Mouse (Mus musculus) cerebellum, postnatal 4 days (tissue): ENCODE measurements around the gene Palm2.
A peak's percentile ranks its signal among the peaks of the same experiment; 100 is the strongest.

Experiments used
- DNase-seq, 2 experiments: peaks; one replicate each; pipeline ENCODE4 v3.0.0; 2022; ENCODE audit warnings: low spot score in 2 of 2, mixed read lengths in 1 of 2

Palm2 gene

DNA sequence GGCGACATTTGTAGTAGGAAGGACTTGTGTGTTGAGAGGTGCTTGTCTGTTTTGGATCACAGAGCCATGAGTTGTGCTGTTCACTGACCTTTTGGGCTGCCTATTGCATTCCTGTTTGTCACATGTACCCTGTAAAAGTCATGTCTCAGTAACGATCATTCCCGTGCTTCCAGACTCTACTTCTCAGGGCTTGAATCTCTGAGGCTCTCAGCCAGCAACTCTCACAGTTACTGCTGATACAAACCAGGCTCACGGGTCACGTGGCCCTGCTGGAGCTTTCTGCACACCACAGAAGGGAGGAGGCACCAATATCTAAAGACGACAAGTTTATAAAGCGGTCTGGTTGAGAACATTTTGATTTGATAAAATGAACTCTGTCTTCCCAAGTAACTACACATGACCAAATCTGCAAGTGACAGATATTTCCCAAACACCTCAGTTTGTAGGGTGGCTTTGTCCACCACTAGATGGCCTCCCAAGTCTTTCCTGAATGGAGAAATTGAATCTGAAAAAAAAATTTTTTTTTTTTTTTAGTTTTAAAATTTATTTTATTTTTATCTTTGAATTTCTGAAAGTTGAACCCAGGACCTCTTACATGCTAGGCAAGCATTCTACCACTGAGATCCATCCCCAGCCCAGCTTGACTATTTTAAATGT is 236.9 kb downstream of the Palm2 start:
- no peak for DNase-seq

GRCm38 (mm10) chr4:57672541-57672940 is 238.5 kb downstream of the Palm2 start:
- no peak for DNase-seq

DNA sequence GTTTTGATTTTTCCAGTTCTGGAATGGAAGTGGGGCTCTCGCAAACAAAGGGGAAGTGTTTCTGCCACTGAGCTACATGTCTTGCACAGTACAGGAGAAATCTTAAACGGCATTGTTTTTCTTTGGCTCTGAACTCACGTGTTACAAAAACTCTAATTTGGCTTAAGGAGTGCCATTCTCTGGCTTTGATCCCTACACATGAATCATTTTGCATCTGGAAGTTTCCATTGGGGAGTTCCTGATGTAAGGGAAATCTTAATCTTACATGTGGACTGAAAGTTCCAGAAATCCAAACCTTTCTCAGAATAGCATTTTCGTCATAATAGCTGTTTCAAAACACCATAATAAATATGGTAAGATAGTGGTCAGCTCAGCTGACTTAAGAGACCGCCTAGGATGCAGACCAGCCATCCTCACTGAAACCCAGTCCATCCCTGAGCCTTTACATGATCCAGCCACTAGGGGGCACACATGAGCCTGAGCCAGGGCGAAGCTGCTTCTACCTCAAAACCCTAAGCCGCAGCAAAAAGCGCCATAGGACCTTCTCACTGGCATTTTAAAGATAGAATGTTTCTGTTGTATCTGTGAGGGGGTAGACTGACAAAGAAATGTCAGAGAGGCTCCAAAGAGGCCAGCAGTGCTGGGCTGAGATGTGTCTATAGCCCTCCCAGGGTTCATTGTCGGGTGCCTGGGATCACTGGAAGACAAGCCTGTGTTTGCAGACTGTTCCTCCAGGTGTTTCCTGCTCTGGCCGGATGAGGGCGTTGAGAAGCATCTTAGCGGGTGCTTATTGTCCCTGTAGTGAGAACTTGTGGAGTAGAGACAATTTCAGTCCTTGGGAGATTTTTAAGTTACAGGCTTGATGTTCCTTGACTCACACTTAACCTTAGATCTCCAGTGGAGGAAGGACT is 239.2 kb downstream of the Palm2 start:
- DNase-seq: peak; percentile 78 to 89

GRCm38 (mm10) chr4:57674351-57674750 is 240.3 kb downstream of the Palm2 start:
- DNase-seq: no peak

DNA sequence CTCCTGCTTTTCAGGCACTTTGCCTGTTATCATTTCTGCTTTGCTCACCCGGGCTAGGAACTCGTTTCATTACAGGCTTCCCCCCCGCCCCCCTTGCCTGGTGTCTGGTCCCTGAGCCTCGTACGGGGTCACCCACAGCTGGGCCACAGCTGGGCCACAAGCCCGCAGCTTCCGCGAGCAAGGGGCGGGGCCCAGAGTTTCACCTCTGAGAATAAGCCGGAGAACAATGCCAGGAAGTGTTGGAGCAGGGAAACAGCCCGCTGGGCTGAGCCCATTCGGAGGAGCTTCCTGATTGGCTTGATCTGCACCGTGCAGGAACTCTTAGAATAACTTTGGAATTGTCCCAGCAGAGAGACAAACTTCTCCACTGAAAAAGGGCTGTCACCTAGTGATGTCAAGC is 241.3 kb downstream of the Palm2 start:
- no peak for DNase-seq

DNA sequence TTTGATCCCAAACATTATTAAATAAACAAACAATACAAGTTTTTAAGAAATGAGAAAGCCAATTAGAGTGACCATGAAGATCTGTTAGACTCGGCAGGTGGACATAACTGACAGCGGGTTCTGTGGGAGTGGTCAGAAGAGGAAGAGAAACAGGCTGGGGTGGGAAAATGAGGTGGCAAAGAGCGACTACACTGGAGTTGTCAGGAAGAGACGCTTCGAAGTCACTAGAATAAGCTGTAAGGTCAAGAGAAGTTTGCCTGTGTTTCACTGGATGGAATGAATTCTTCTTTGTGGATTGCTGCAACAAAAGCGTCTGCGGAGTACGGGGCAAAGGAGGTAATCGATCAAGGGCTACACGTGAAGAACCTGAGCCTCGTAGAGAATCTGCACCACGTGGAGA is 243.9 kb downstream of the Palm2 start:
- no peak for DNase-seq

DNA sequence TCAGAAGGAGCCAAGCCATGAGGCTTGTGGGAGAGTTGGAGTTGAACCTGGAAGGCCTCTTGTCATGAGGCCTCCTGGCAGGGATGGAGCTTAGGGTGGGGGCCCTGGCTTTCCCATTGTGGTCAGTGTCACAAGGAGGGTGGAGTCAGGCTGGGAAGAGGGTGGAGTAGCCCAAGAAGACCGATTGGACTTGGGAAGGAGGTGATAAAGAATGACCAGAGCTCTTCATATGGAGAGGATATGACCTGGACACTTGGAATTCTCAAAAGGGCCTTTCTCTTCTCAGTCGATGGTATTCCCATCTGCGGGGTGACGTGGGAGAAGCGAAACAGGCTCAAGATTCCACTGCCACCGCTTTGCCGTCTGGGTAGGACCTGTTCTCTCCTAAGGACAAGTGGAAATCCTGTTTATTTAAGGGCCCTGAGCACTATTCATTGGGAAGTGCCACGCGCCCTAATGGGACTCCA is 245.0 kb downstream of the Palm2 start:
- DNase-seq: no peak

DNA sequence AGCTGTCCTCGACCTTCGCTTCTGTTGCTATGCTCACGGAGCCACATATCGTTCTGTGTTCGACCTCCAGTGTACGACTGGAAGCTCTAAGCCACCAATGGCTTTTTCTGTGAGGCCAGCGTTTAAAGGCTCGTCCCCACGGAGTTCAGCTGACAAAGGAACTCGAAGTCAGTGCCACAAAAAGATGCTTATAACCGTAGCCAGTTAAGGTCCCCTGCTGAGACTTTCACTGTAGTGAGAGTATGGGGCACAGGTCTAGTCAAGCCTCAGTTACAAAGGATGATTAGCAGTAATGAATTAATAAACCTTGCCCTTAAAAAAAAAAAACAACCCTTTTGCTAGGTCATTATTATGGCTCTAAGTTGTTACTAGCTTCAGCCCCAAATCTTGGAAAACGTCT is 246.1 kb downstream of the Palm2 start:
- DNase-seq: no peak

- no peak for DNase-seq
These were observed 247.5 kb downstream of the Palm2 start for GRCm38 (mm10) chr4:57681511-57681910.

DNA sequence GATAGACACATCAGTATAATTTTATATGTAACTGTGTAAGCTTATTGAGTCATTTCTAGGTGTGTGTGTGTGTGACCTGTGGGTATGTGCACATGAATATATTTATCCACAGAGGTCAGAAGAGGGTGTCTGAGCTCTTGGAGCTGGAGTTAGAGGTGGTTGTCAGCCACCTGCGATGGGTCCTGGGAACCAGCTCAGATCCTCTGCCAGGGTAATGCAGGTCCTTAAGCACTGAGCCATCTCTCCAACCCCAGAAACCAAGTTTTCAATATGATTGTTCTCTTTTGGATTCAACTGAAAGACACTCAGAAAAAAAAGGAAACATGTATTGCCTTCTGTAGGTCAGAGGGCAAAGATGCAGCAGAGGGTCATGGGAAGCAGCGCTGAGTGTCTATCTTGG is 248.3 kb downstream of the Palm2 start:
- no peak for DNase-seq

DNA sequence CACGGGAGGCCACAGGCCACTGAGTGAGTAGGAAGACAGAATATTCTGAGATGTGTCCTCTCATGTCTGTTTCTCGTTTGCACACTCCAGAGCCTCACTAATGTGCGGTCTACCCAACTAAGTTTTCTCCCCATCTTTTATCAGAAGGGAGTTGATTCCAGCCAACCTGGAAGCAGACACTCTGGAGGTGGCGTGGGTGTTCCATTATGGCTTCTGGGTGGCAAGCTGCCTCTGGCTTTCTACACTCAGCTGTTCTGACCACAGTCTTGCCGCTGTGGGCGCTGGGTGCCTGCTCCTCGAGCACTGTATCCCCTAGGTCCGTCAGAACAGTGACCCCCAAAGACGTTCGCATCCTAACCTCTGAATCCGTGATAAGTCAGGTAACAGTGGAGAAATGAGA is 248.9 kb downstream of the Palm2 start:
- no peak for DNase-seq

DNA sequence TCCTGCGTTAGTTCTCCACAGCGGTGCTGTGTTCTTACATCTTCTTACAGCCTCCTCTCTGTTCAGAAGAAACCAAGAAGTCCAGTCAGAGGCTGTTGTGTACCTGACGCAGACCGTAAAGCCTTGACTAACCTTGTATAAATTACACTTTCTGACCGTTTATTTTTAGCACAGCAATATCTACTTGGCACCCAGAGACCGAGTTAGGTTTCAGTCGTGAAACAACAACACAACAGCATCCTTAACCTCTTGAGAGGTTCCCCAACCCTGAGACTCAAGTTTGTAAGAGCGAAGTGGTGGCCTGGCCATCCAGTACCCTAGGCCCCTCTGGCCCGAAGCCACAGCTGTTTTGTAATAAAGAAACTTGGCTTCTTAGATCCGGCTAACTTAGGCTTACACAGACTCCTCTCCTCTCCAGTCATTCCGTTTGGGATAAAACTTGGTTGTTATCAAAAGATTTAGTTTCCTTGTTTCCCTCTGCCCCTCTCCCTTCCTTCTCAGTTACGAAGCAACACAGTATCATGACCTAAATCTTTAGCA is 250.7 kb downstream of the Palm2 start:
- no peak for DNase-seq

DNA sequence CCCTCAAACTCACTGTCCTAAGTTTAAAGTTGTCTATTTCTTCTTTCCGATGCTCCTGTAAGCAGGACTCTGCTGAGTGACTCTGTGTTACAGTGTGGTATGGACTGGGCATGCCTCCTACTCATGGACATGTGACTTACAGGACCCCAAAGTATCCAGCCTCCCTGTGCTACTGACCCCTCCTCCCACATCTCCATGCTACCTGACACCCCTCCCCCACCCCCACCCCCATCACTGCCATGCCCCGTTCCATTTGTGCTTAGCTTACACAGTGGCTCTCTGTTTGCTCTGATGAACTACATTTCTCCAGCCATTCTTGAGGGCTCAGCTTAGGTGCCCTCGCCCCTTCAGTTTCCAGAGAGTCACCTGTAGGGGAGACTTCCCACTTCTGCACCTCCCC is 252.7 kb downstream of the Palm2 start:
- no peak for DNase-seq

- no peak for DNase-seq
These were observed 253.5 kb downstream of the Palm2 start for GRCm38 (mm10) chr4:57687583-57687982.

DNA sequence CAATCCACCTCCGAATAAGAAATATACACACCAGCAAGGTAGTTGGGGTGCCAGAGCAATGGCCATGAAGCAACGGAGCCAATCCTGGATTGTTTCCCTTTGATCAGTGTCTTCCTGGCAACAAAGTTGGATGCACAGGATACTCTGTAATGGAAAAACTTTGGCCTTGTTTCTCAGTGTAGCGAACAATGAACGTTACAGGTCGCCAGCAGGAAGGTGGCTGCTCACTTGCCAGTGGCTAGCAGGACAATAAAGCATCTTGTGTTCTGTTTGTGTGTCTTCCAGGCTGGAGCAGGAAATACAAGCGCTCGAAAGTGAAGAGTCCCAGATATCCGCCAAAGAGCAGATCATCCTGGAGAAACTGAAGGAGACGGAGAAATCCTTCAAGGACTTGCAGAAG is 254.1 kb downstream of the Palm2 start:
- DNase-seq: no peak

DNA sequence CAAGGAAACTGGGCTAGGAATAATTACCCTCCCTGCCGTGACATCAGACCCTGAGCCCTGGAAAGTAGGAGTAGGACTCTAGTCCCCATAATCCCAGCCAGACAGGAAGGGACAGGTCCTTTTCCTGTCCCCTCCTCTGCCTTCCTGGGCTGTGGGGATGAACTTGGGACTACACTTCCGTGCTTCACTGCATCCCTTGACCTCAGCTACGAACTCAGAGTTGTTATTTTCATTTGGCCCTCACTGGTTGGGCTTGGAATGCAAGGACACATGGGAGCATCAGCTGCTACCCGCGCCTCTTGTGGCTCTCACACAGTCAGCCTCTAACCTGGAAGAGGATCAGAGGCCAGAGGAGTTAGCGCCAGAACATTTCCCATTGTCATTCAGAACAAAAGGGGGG is 256.0 kb downstream of the Palm2 start:
- DNase-seq: no peak

DNA sequence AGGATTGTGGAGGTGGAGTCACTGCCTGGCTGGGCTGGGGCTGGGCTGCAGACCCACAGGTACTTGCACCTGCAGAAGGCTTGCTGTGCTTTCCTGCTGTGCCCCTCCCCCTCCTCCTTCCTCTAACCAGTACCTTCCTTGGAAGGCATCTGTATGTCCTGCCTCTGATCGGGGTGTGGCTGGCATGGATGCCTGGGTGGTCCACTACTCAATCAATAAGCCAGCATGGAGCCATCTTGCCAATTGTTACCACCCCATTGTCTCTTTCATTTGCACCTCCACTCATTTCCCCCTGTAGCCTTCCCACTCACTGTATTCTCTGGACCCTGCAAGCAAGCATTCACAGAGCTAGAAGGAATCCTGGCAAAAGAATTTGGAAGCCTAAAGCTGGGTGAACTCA is 256.8 kb downstream of the Palm2 start:
- DNase-seq: no peak

DNA sequence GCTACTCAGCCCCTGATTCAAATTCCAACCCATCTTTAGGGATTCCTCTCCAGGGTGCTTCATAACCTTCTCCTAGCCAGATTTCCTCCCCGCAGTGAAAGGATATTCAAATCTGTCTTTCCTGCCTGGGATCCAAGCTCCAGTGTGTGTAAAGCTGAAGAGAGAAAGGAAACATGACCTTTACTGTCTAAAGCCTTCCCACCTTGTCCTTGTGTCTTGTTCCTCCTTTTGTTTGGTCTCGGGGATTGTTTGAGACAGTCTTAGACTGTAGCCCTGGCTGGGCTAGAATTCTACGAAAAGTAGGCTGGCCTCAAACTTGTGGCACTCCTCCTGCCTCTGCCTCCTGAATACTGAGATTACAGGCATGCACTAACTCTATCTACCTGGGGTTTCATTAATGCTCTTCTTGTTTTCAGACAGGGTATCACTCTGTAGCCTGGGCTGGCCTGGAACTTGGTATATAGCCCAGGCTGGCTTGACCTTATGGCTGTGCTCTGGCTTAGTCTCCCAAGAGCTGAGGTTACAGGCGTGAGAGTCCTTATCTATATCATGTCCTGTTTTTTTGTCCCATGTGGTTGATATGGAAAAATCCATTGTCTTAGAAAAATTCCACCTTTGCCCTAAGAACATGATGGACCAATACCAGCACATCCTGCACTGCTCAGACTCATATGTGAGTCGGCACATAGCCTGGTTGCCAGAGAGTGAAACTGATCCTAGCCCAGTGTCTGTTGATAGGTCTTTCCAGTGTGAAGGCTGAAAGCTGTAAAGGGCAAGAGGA is 260.5 kb downstream of the Palm2 start:
- no peak for DNase-seq

GRCm38 (mm10) chr4:57696955-57697354 is 262.9 kb downstream of the Palm2 start:
- DNase-seq: no peak

GRCm38 (mm10) chr4:57697918-57698611 is 264.0 kb downstream of the Palm2 start:
- no peak for DNase-seq

- no peak for DNase-seq
These were observed 267.5 kb downstream of the Palm2 start for GRCm38 (mm10) chr4:57701576-57701975.
